Mouse (Mus musculus): ENCODE results near the gene 1700016C15Rik. TPM values are rescaled to one million over a fixed set of nuclear protein-coding genes. Genes with fewer than 3 reads are reported as not detected.

1700016C15Rik gene
- not detected for total RNA-seq (2021)
- long read RNA-seq, experiment 1 = 0 reads
- long read RNA-seq, experiment 2 = 0 reads

DNA sequence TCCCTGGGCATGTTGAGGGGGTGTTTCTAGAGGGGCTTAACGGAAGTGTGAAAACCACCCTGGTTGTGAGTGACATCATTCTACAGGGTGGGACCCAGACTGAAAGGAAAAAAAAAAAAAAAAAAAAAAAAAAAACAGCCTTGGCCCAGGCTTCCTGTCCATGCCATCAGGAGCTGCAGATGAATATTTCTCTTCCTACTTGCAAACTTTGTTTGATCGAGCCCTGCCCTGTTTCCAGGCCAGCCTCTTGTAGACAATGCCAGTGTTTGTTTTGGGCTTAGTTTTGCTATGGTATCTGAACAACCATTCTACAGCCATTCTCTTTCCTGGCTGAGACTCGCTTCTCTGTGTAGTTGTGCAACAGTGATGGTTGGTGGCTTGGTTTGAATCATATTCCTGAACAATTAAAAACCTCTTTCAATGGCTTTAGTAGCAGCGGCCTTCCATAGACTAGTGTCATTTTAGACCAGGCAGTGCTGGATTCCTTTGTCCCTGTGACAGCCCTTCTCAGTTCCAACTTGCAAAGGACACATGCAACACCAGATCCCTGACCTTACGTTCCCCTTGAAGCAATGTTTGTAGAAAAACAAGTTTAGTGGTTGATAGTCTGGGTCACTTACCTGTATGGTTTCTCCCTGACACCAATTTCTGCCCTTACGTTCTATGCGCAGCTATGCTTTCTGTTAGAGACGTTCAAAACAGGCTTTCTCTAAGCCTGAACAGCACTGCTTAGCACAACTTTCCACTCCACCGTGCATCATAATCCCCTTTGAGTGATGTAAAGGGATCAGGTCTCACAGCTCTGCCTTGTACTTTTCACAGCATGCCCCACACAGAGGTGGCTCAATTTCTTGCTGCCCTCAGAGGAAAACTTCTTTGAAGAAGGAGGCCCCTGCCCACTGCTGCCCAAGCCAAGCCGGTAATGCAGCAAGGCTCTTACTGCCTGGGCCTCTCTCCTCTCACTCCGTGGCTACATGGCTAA, at the start of gene 1700016C15Rik:
Gene 1700016C15Rik, plus strand, starts transcription at position 772 of the 982 bp plus-strand sequence.
- no peak for DNase-seq (ENCODE audit: low spot score in 2 of 2)

GRCm38 (mm10) chr1:177681239-177681638, 48.4 kb upstream of the 1700016C15Rik start:
- no peak for DNase-seq (ENCODE audit: low spot score in 2 of 2)

- DNase-seq (ENCODE audit: low spot score in 2 of 2) = no peak
Measured at GRCm38 (mm10) chr1:177683931-177684836, 45.4 kb upstream of the 1700016C15Rik start.

DNA sequence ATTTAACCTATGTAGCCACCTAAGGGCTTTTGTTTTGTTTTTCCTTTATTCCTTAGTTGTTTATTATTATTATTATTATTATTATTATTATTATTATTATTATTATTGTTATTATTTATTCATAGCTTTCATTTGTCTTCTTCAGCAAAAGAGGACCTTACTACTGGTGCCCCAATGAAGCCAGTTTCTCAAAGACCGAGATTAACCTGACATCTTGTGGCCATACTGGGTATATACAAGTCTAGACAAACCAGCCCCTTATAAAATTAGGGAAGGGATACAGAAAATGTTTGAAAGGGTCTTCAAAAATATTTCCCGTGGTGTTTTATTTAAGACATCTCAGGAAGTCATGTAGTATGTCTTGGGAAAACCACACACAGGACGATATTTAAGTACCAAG, 44.7 kb upstream of the 1700016C15Rik start:
- peak in 1 of 2 experiments; percentile 17 for DNase-seq (ENCODE audit: low spot score in 2 of 2)

DNA sequence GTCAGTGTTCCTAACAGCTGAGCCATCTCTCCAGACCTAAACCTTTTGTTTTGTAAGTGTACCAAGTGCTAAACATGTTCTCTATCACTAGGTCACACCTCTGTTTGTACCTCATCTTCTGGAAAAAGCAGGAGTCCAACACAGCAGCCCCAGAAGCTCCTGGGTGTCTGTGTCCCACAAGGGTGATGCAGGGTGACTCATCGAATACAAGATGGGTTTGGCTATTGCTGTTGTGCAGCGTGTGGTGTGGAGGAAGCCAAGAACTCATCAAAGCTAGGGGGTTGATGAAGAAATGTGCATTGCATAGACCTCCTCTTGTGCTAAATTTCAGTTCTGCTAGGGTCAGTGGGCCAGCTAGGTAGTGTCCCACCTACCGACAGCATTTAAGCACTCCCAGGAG, 43.5 kb upstream of the 1700016C15Rik start:
- DNase-seq (ENCODE audit: low spot score in 2 of 2) = no peak

DNA sequence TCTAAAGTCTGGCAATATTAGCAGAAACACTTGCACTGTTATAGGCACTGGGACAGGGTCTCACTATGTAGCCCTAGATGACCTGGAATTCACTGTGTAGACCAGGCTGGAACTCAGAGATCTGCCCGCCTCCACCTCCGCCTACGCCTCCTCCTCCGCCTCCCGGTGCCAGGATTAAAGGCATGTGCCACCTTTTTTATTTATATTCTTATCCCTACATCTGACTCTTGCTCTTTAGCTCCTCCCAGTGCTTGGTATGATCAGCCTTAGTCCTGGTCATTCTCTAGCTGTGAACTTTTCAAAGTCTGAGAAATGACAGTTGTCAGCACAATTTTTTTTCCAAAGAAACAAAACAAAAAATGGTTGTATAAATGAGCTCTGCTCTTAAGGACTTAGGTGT, 42.6 kb upstream of the 1700016C15Rik start:
- DNase-seq (ENCODE audit: low spot score in 2 of 2) = no peak

- DNase-seq (ENCODE audit: low spot score in 2 of 2) = no peak
Measured at GRCm38 (mm10) chr1:177692491-177692890, 37.1 kb upstream of the 1700016C15Rik start.

DNA sequence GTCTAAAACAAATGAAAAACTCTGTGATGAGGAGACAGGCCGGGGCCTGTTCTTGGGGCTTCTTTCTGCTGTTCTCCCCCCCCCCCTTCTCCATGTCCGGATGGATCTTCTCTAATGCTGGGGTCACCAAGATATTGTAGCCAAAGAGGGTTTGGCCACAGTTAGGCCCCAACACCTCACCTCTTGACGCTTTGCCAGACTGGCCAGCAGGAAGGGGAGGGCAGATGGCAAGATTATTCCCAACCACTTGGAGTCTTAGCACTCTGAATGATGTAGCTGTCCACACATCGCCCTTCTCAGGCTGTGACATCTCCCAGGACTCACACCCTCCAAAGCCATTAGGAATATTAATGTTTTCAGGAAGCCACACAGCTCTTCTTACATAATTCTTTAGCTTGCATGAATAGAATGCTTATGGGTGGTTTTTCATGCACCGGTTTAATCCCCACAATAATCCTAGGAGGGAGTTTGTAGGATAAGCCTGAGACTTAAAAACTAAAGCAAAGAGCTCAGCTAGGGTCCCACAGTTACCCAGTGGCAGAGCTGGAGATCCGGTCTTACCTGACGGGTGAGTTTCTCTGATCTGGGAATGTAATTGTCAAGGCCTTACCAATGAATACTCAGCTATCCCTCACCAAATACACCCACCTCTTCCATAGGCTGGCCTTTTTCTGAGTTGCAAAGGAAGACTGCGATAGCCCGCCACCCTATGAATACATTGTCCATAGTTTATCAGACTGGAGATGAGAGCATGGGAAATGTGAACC, 35.9 kb upstream of the 1700016C15Rik start:
- DNase-seq (ENCODE audit: low spot score in 2 of 2) = no peak

DNA sequence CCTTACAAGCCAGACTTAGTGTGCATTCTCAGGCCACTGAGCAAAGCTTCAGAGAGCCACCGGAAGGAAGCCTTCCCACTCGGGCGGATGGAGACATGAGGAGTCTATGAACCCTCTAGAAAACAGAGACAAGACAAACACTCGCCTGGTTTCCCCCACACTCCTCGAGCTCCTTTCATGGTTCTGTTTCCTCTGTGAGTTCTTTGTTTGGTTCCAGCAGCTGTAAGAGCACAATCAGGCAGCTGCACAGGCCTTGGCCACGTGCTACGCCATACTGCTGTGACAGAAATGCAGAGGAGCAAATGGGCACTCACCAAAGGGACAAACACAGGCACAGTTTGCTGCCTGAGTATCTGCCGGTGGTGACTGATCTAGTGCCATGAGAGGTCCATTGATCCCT, 29.1 kb upstream of the 1700016C15Rik start:
- no peak for DNase-seq (ENCODE audit: low spot score in 2 of 2)

DNA sequence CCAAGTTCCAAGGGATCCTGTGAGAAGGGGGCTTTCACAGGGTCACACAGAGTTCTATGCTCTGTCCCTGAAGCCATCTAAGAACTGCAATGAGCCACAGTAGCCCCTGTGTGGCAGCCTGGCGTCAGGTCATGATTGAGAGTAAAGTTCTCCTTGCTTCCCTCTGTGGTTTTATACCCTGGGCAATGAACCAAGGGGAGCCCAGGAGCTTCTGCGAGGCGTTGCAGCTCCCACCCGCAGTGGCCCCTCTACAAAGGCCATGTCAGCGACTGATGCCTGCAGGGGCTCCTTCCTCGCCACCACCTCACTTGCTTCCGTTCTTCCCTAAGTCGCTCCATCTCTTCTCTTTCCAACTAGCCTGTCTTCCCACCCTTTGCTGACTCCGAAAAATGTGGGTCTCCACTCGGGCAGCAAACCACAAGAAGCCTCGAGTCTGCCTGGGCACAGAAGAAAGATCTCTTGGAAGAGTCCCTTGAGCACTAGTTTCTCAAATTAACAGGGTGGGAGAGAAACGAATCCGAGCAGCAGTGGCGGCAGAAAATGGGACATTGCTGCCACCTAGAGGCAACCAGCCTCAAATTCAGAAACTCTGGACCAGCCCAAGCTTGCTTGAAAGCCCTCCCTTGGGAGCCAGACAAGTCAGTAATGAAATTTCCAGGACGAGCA, 27.0 kb upstream of the 1700016C15Rik start:
- DNase-seq (ENCODE audit: low spot score in 2 of 2) = peak; percentile 65 to 66

GRCm38 (mm10) chr1:177703147-177703807, 26.3 kb upstream of the 1700016C15Rik start:
- DNase-seq (ENCODE audit: low spot score in 2 of 2) = no peak

GRCm38 (mm10) chr1:177705204-177705603, 24.4 kb upstream of the 1700016C15Rik start:
- no peak for DNase-seq (ENCODE audit: low spot score in 2 of 2)

GRCm38 (mm10) chr1:177707571-177707970, 22.0 kb upstream of the 1700016C15Rik start:
- DNase-seq (ENCODE audit: low spot score in 2 of 2) = no peak

- no peak for DNase-seq (ENCODE audit: low spot score in 2 of 2)
Measured at GRCm38 (mm10) chr1:177708583-177709055, 21.0 kb upstream of the 1700016C15Rik start.

DNA sequence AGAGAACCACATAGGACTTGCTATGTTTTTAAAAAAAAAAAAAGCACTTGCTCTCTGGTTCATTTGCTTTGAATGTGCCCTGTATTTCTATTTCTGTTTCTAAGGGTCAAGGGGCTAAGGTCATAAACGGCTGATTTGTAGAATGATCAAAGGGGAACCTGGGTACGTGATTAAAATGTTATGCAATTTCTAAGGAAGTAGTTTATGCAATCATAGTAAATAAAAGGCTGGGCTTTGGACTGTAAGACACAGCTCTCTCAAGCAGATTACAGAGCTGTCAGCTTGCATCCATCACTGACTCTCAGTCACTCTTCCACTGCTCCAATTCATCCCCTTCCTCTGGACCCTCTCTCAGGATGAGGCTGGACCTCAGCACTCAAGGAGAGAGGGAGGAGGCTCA, 18.6 kb upstream of the 1700016C15Rik start:
- DNase-seq (ENCODE audit: low spot score in 2 of 2) = no peak

DNA sequence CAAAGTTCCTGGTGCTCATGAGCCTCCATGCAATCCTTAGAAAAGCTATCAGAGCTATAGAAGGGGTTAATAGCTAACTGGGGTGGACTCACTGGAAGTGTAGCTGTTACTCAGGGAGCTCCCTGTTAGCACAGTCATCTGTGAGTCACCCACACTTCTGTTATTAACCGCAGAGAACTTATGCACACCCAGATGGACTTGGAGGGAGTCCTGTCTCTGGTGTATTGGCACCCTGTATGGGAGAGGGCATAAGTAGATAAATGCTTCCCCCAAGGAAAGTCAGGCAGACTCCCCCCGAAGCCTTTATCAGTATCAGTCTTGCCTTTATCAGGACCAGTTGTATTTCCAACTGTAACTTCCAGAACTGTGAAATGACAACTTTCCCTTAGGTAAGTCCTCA, 18.2 kb upstream of the 1700016C15Rik start:
- DNase-seq (ENCODE audit: low spot score in 2 of 2) = no peak

- no peak for DNase-seq (ENCODE audit: low spot score in 2 of 2)
Measured at GRCm38 (mm10) chr1:177713635-177714396, 15.8 kb upstream of the 1700016C15Rik start.

DNA sequence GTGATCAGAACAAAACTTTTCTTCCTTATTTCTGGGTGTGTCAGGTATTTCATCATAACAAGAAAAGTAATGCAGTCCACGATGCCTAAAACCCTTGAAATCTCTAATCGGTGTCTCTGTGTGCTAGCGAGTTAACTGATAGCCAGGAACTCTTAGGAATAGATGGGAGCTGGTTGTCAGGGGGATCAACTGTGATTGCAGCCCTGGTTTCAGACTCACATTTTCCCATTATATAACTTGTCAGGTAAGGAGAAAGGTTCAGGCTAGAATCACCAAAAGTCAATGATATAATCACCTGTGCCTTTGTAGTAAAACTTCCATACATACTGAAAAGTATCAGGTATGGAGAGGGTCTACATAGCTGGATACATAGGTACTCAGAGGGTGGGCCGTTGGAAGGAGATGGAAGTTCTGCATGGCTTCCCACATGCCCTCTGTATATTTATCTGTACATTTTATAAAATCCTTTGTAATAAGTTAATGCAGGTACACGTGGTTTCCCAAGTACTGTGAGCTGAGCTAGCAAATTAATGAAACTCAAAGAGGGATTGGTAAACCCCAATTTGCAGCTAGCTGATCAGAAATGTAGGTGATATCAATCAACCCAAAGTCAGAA, 15.1 kb upstream of the 1700016C15Rik start:
- DNase-seq (ENCODE audit: low spot score in 2 of 2) = no peak

Data from adrenal gland, adult 18-20 months (tissue).